In genomic region chr11:102193657-102194440, GRCm38 (mm10) we compare ENCODE assay signal across 18 mouse cellular contexts. TPM values are rescaled to one million over a fixed set of nuclear protein-coding genes. Genes with fewer than 3 reads are reported as not detected.
"Had no signal": no experiment of that assay in that cellular context is flagged by ENCODE, and none has a peak within 500 bp of the region (broad histone marks: within the 10 kb centered on the region; RNA-seq: fewer than 3 reads in every experiment).

No protein-coding gene starts in this region.

- H3K27me3 ChIP-seq: kidney, embryonic 15.5 days; limb, embryonic 15.5 days; liver, embryonic 12.5 days; megakaryocyte, embryonic 14.5 days; midbrain, embryonic 15.5 days; neural tube, embryonic 13.5 days had no signal

- H3K27ac ChIP-seq: kidney, embryonic 15.5 days; left cerebral cortex, adult 2 months; limb, embryonic 15.5 days; liver, embryonic 12.5 days; macrophage; midbrain, embryonic 15.5 days; neural tube, embryonic 13.5 days had no signal

- DNase-seq: kidney, adult 2 months; kidney, postnatal 25 days; lung, embryonic 14.5 days; lung, postnatal 14 days; right cerebral cortex, adult 18-20 months; thymus, postnatal 4 days had no signal

- ATAC-seq: liver, embryonic 12.5 days; midbrain, embryonic 15.5 days had no signal

- H3K4me3 ChIP-seq: kidney, embryonic 15.5 days; left cerebral cortex, adult 2 months; limb, embryonic 15.5 days; liver, embryonic 12.5 days; midbrain, embryonic 15.5 days; neural tube, embryonic 13.5 days had no signal

- H3K9me3 ChIP-seq: kidney, embryonic 15.5 days; limb, embryonic 15.5 days; liver, embryonic 12.5 days; megakaryocyte, embryonic 14.5 days; midbrain, embryonic 15.5 days; neural tube, embryonic 13.5 days had no signal

RNA-seq across cellular contexts. Expression of gene Nags, which starts 48.5 kb away (rescaled TPM):
- total RNA-seq: layer of hippocampus, postnatal 25 days; left cerebral cortex, postnatal 14 days had no signal
- polyA plus RNA-seq: lung, embryonic 14.5 days; macrophage; midbrain, embryonic 11.5 days; neural tube, embryonic 13.5 days; stomach, embryonic 14.5 days had no signal
